Comparison of ENCODE assay signal across 10 mouse cellular contexts in genomic region chr19:44564006-44564405, GRCm38 (mm10). TPM values are rescaled to one million over a fixed set of nuclear protein-coding genes. Genes with fewer than 3 reads are reported as not detected.
DNase-seq lines count a peak whose midpoint lies in the region; ATAC-seq and TF ChIP-seq lines count a peak whose summit lies in the region.
"Had no signal": no experiment of that assay in that cellular context is flagged by ENCODE, and none has a peak within 500 bp of the region (broad histone marks: within the 10 kb centered on the region; RNA-seq: fewer than 3 reads in every experiment).

No protein-coding gene starts in this region.

- no peak for DNase-seq in CH12.LX (ENCODE audit: extremely low read depth)
- no peak for DNase-seq in embryonic facial prominence, embryonic 10.5 days (ENCODE audit: low spot score)
- peak; percentile 30 for DNase-seq in lung, postnatal 10 days
- DNase-seq in layer of hippocampus, postnatal 14 days (ENCODE audit: low spot score in 2 of 2) = no peak
- no peak for DNase-seq in right cerebral cortex, adult 2 months (ENCODE audit: low spot score in 2 of 2)
- DNase-seq in spleen, postnatal 4 days (ENCODE audit: low spot score in 2 of 2) = no peak
- DNase-seq: cerebellum, adult 2 months; heart, adult 11 months had no signal

- no peak overlapping the region for H3K4me3 ChIP-seq in CH12.LX (replicated peaks in 1 of 3; ENCODE audit: low read depth in 2 of 3, low read length in 2 of 3, poor library complexity in 1 of 3)
- H3K4me3 ChIP-seq in embryonic facial prominence, embryonic 10.5 days = peak overlapping the region; percentile 84
- H3K4me3 ChIP-seq in intestine, embryonic 15.5 days (replicated peaks) = no peak overlapping the region; the same call in 1 of the 2 replicates

- TF ChIP-seq CTCF in CH12.LX (conservative IDR thresholded peaks at IDR 0.05 in 1 of 2, IDR thresholded peaks at IDR 0.05 in 1 of 2; ENCODE audit: low read depth in 2 of 2, low read length in 2 of 2) = no peak

- peaks cover 30% of the 10 kb centered on the region for H3K79me2 ChIP-seq in CH12.LX (replicated peaks; ENCODE audit: control insufficient read depth, extremely low read depth, insufficient read depth, poor library complexity, severe bottlenecking)

- dilution Hi-C loops in CH12.LX (cut with MboI; ENCODE audit: extremely low pct_ligation_motif_present, extremely low pct_unique_long_range_greater_than_20kb, low sequenced_read_pairs) = no loop called here

- peaks cover 46 to 52% of the 10 kb centered on the region in 2 experiments for H3K36me3 ChIP-seq in CH12.LX (replicated peaks in 1 of 2; ENCODE audit: control insufficient read depth in 1 of 2, insufficient read depth in 1 of 2, low read length in 1 of 2)
- H3K36me3 ChIP-seq in embryonic facial prominence, embryonic 10.5 days (replicated peaks) = peaks cover 51% of the 10 kb centered on the region
- peaks cover 25% of the 10 kb centered on the region for H3K36me3 ChIP-seq in intestine, embryonic 15.5 days

- TF ChIP-seq EP300 in CH12.LX (IDR thresholded peaks at IDR 0.05; ENCODE audit: low read length) = no peak

- no peaks in the 10 kb centered on the region for H3K9me3 ChIP-seq in CH12.LX (replicated peaks; ENCODE audit: low read length)
- no peaks in the 10 kb centered on the region for H3K9me3 ChIP-seq in embryonic facial prominence, embryonic 10.5 days
- H3K9me3 ChIP-seq in intestine, embryonic 15.5 days = no peaks in the 10 kb centered on the region

- TF ChIP-seq RAD21 in CH12.LX (IDR thresholded peaks at IDR 0.05; ENCODE audit: low read depth, low read length) = no peak

- WGBS in embryonic facial prominence, embryonic 10.5 days = 94% methylated on average over 14 of the region's 14 CpGs
- WGBS in intestine, embryonic 15.5 days = 86% methylated on average over 14 of the region's 14 CpGs

- TF ChIP-seq POLR2A in CH12.LX (IDR thresholded peaks at IDR 0.05; ENCODE audit: low read depth, low read length) = no peak

- H3K4me1 ChIP-seq in CH12.LX (ENCODE audit: control insufficient read depth in 1 of 2, insufficient read depth in 2 of 2) = peaks cover 4 to 22% of the 10 kb centered on the region in 2 experiments; a peak in 3 of 4 replicates
- H3K4me1 ChIP-seq in embryonic facial prominence, embryonic 10.5 days = peaks cover 18% of the 10 kb centered on the region
- peaks cover 11% of the 10 kb centered on the region for H3K4me1 ChIP-seq in intestine, embryonic 15.5 days (replicated peaks)

- no peak overlapping the region for H3K27ac ChIP-seq in CH12.LX (ENCODE audit: insufficient read depth, low read depth)
- H3K27ac ChIP-seq in embryonic facial prominence, embryonic 10.5 days (replicated peaks) = no peak overlapping the region
- no peak overlapping the region for H3K27ac ChIP-seq in intestine, embryonic 15.5 days

- H3K27me3 ChIP-seq in CH12.LX (replicated peaks) = no peaks in the 10 kb centered on the region
- H3K27me3 ChIP-seq in embryonic facial prominence, embryonic 10.5 days (replicated peaks; ENCODE audit: low read depth, poor library complexity, severe bottlenecking) = no peaks in the 10 kb centered on the region
- H3K27me3 ChIP-seq in intestine, embryonic 15.5 days (replicated peaks) = no peaks in the 10 kb centered on the region

- in situ Hi-C loops in CH12.LX (cut with MboI; ENCODE audit: low pct_ligation_motif_present, low pct_unique_long_range_greater_than_20kb, low sequenced_read_pairs) = no loop called here

- H3K9ac ChIP-seq in CH12.LX (ENCODE audit: insufficient read depth, low read depth) = no peak overlapping the region
- H3K9ac ChIP-seq in intestine, embryonic 15.5 days = no peak overlapping the region

- peak overlapping the region; percentile 59 for H3K4me2 ChIP-seq in CH12.LX (ENCODE audit: insufficient read depth, low read depth, poor library complexity, severe bottlenecking)
- peak overlapping the region; percentile 69 for H3K4me2 ChIP-seq in intestine, embryonic 15.5 days (replicated peaks)

- ATAC-seq in intestine, embryonic 15.5 days = no peak

TF ChIP-seq in CH12.LX, 34 proteins besides CTCF, POLR2A, EP300 and RAD21:
- TF ChIP-seq USF1 (IDR thresholded peaks at IDR 0.05; ENCODE audit: low read depth, low read length) = no peak

RNA-seq across cellular contexts. Expression of gene Hif1an, which starts 1.4 kb away (rescaled TPM):
- 12.9 and 13.5 TPM in 2 replicates for total RNA-seq in CH12.LX (2012; rRNA removed)
- 7.2 and 8.3 TPM in 2 replicates for total RNA-seq in CH12.LX (2014; rRNA removed)
- polyA plus RNA-seq in CH12.LX (2012; ENCODE audit: insufficient read length, low read depth) = 26.8 and 29.2 TPM in 2 replicates
- 48.7 and 52.2 TPM in 2 replicates for polyA plus RNA-seq in embryonic facial prominence, embryonic 10.5 days (2016; fragmentation: Nextera tagmentation; extraction: Ambion mirVana)
- 25.4 and 26.3 TPM in 2 replicates for polyA plus RNA-seq in intestine, embryonic 15.5 days (2015; fragmentation: Nextera tagmentation; extraction: Ambion mirVana)
- 10 to 100 TPM; 30.5 to 31.2 TPM for total RNA-seq in layer of hippocampus, postnatal 14 days (2021)

RNA-seq across cellular contexts. Expression of gene Ndufb8, which starts 8.8 kb away (rescaled TPM):
- total RNA-seq in CH12.LX (2012; rRNA removed) (341 and 383 TPM in 2 replicates), CH12.LX (2014; rRNA removed) (278 and 354 TPM in 2 replicates)
- 311 and 321 TPM in 2 replicates for polyA plus RNA-seq in CH12.LX (2012; ENCODE audit: insufficient read length, low read depth)
- 645 and 648 TPM in 2 replicates for polyA plus RNA-seq in embryonic facial prominence, embryonic 10.5 days (2016; fragmentation: Nextera tagmentation; extraction: Ambion mirVana)
- 562 and 659 TPM in 2 replicates for polyA plus RNA-seq in intestine, embryonic 15.5 days (2015; fragmentation: Nextera tagmentation; extraction: Ambion mirVana)
- total RNA-seq in layer of hippocampus, postnatal 14 days (2021) = 100 to 1,000 TPM; 428 to 432 TPM

RNA-seq across cellular contexts. Expression of gene Gm20538, which starts 11.4 kb away (rescaled TPM):
- 1.7 TPM in 1 of 2 replicates, not detected in the other for total RNA-seq in CH12.LX (2012; rRNA removed)
- not detected in 2 replicates for total RNA-seq in CH12.LX (2014; rRNA removed)
- not detected in 2 replicates for polyA plus RNA-seq in CH12.LX (2012; ENCODE audit: insufficient read length, low read depth)
- not detected in 2 replicates for polyA plus RNA-seq in embryonic facial prominence, embryonic 10.5 days (2016; fragmentation: Nextera tagmentation; extraction: Ambion mirVana)
- polyA plus RNA-seq in intestine, embryonic 15.5 days (2015; fragmentation: Nextera tagmentation; extraction: Ambion mirVana) = not detected in 2 replicates
- total RNA-seq in layer of hippocampus, postnatal 14 days (2021) = not detected
- total RNA-seq: left cerebral cortex, postnatal 25 days had no signal
- polyA plus RNA-seq: cerebellum, adult 2 months had no signal

RNA-seq across cellular contexts. Expression of gene Sec31b, which starts 18.3 kb away (rescaled TPM):
- total RNA-seq in CH12.LX (2012; rRNA removed) = 0.17 TPM in 2 replicates
- 0.19 and 0.34 TPM in 2 replicates for total RNA-seq in CH12.LX (2014; rRNA removed)
- polyA plus RNA-seq in CH12.LX (2012; ENCODE audit: insufficient read length, low read depth) = 0.64 and 1.1 TPM in 2 replicates
- polyA plus RNA-seq in embryonic facial prominence, embryonic 10.5 days (2016; fragmentation: Nextera tagmentation; extraction: Ambion mirVana) = 0.66 and 0.97 TPM in 2 replicates
- 0.40 and 0.49 TPM in 2 replicates for polyA plus RNA-seq in intestine, embryonic 15.5 days (2015; fragmentation: Nextera tagmentation; extraction: Ambion mirVana)
- under 1 TPM; 0.14 to 0.24 TPM for total RNA-seq in layer of hippocampus, postnatal 14 days (2021)
